Mouse (Mus musculus): ENCODE measurements around the gene Zranb1. TPM values are rescaled to one million over a fixed set of nuclear protein-coding genes. Genes with fewer than 3 reads are reported as not detected.

Gene Zranb1
- total and polyA plus RNA-seq, 3 experiments, result 17.4 to 18.5 TPM; not detected in 1

DNA sequence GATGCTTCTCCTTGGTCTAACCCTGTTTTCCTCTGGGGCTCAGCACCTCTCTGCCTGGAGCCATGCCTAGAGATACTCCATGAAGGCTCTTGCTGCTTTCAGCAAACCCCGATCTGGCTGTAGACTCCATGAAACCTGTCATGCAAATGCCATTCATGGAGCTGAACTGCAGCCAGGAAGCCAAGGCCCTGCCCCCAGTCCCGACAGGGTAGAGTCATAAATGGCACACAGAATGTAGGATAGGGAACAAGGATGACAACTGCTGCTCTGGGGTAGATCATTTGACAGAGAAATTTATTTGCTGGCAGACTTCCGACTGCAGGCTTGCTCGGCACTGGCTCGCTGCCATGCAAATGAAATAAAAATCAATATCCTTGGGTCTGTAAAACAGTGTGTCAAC, 80.2 kb downstream of the Zranb1 start:
- Histone ChIP-seq H3K36me3 (ENCODE audit: control insufficient read depth in 1 of 2, insufficient read depth in 2 of 2, low read length in 2 of 2) (peaks cover 0 to 12% of the 10 kb centered on the region in 2 experiments; a peak in 3 of 4 replicates), H3K79me2 (ENCODE audit: control insufficient read depth, insufficient read depth, low read length, poor library complexity) (no peaks in the 10 kb centered on the region)
- no peak for TF ChIP-seq MXI1 (IDR thresholded peaks at IDR 0.05; ENCODE audit: low read depth, low read length)
- TF ChIP-seq UBTF (IDR thresholded peaks at IDR 0.05; ENCODE audit: borderline replicate concordance, insufficient read depth, low read depth, low read length), result no peak
- no peak for TF ChIP-seq EP300 (IDR thresholded peaks at IDR 0.05; ENCODE audit: low read depth in 1 of 2, low read length in 2 of 2)
- TF ChIP-seq NELFE (IDR thresholded peaks at IDR 0.05; ENCODE audit: low read depth, low read length), result no peak
- no peak for TF ChIP-seq CTCF (IDR thresholded peaks at IDR 0.05 in 2 of 3, conservative IDR thresholded peaks at IDR 0.05 in 1 of 3; ENCODE audit: control insufficient read depth in 1 of 3, insufficient read depth in 1 of 3, low read depth in 2 of 3, low read length in 3 of 3, poor library complexity in 1 of 3, severe bottlenecking in 1 of 3)
- no peak for TF ChIP-seq CHD1 (IDR thresholded peaks at IDR 0.05; ENCODE audit: low read depth, low read length)
- TF ChIP-seq GABPA (IDR thresholded peaks at IDR 0.05; ENCODE audit: low read depth, low read length), result no peak
- TF ChIP-seq HCFC1 (IDR thresholded peaks at IDR 0.05; ENCODE audit: low read depth, low read length), result no peak
- no peak for TF ChIP-seq ZMIZ1 (IDR thresholded peaks at IDR 0.05; ENCODE audit: low read depth, low read length)
- no peak for TF ChIP-seq POLR2A (IDR thresholded peaks at IDR 0.05; ENCODE audit: control insufficient read depth in 1 of 2, insufficient read depth in 1 of 2, low read depth in 1 of 2, low read length in 2 of 2, poor library complexity in 1 of 2)
- no peak for TF ChIP-seq SIN3A (IDR thresholded peaks at IDR 0.05; ENCODE audit: low read length)
- TF ChIP-seq USF1 (IDR thresholded peaks at IDR 0.05; ENCODE audit: low read depth, low read length), result no peak
- no peak for TF ChIP-seq ELF1 (IDR thresholded peaks at IDR 0.05; ENCODE audit: low read depth, low read length)
- no peak for TF ChIP-seq MYC (IDR thresholded peaks at IDR 0.05; ENCODE audit: low read depth, low read length)

GRCm38 (mm10) chr7:133011611-133012010, 80.7 kb downstream of the Zranb1 start:
- peaks cover 0 to 12% of the 10 kb centered on the region in 2 experiments; a peak in 3 of 4 replicates for H3K36me3 ChIP-seq (ENCODE audit: control insufficient read depth in 1 of 2, insufficient read depth in 2 of 2, low read length in 2 of 2)
- H3K27me3 ChIP-seq (ENCODE audit: control insufficient read depth in 1 of 2, insufficient read depth in 2 of 2, low read length in 2 of 2), result no peaks in the 10 kb centered on the region
- peaks cover 8 to 17% of the 10 kb centered on the region in 2 experiments for H3K4me1 ChIP-seq (ENCODE audit: control insufficient read depth in 1 of 2, insufficient read depth in 2 of 2, low read length in 2 of 2)
- H3K9ac ChIP-seq (ENCODE audit: control insufficient read depth, low read depth, low read length, poor library complexity, severe bottlenecking), result no peak overlapping the region
- H3K27ac ChIP-seq (ENCODE audit: control insufficient read depth, low read depth, low read length), result no peak overlapping the region
- no peak for DNase-seq (ENCODE audit: low read depth, low spot score)
- no peaks in the 10 kb centered on the region for H3K9me3 ChIP-seq (replicated peaks; ENCODE audit: insufficient read depth, low read length)
- no peak for TF ChIP-seq CTCF (IDR thresholded peaks at IDR 0.05 in 2 of 3, conservative IDR thresholded peaks at IDR 0.05 in 1 of 3; ENCODE audit: control insufficient read depth in 1 of 3, insufficient read depth in 1 of 3, low read depth in 2 of 3, low read length in 3 of 3, poor library complexity in 1 of 3, severe bottlenecking in 1 of 3)
- TF ChIP-seq SMC3 (IDR thresholded peaks at IDR 0.05; ENCODE audit: low read depth, low read length), result no peak
- no peak for TF ChIP-seq ZMIZ1 (IDR thresholded peaks at IDR 0.05; ENCODE audit: low read depth, low read length)
- TF ChIP-seq TCF12 (IDR thresholded peaks at IDR 0.05; ENCODE audit: low read depth, low read length), result no peak
- TF ChIP-seq TBP (IDR thresholded peaks at IDR 0.05; ENCODE audit: low read depth, low read length), result no peak
- no peak for TF ChIP-seq CHD2 (IDR thresholded peaks at IDR 0.05; ENCODE audit: low read length)
- H3K79me2 ChIP-seq (ENCODE audit: control insufficient read depth, insufficient read depth, low read length, poor library complexity), result 0 out of 2 replicates have a peak, but pooled peaks cover 2% of the 10 kb centered on the region
- no peak overlapping the region for H3K4me3 ChIP-seq (ENCODE audit: control insufficient read depth in 1 of 2, insufficient read depth in 1 of 2, low read depth in 2 of 2, low read length in 2 of 2)

More for the DNA sequence above, 80.2 kb downstream of the Zranb1 start:
- Histone ChIP-seq H3K4me3 (ENCODE audit: control insufficient read depth in 1 of 2, insufficient read depth in 1 of 2, low read depth in 2 of 2, low read length in 2 of 2) (no peak overlapping the region), H3K27me3 (ENCODE audit: control insufficient read depth in 1 of 2, insufficient read depth in 2 of 2, low read length in 2 of 2) (no peaks in the 10 kb centered on the region), H3K27ac (ENCODE audit: control insufficient read depth, low read depth, low read length) (no peak overlapping the region), H3K9me3 (replicated peaks; ENCODE audit: insufficient read depth, low read length) (no peaks in the 10 kb centered on the region), H3K4me1 (ENCODE audit: control insufficient read depth in 1 of 2, insufficient read depth in 2 of 2, low read length in 2 of 2) (peaks cover 8 to 18% of the 10 kb centered on the region in 2 experiments), H3K9ac (ENCODE audit: control insufficient read depth, low read depth, low read length, poor library complexity, severe bottlenecking) (no peak overlapping the region)
- no peak for DNase-seq (ENCODE audit: low read depth, low spot score)
